Mouse (Mus musculus) embryonic fibroblast, embryonic 13.5 days (primary cell): ENCODE data around the gene Hspa1l.

Source experiments
- CTCF ChIP-seq: IDR thresholded peaks from 2 replicates; pipeline ENCODE4 v1.5.1; 2011; ENCODE audit warnings: mild to moderate bottlenecking, control low read depth, low read length, moderate library complexity, borderline replicate concordance; ENCODE audit not compliant: insufficient read depth
- POLR2A ChIP-seq: IDR thresholded peaks from 2 replicates; pipeline ENCODE4 v1.6.1; 2011; ENCODE audit warnings: low read depth, mild to moderate bottlenecking, control low read depth, low read length, moderate library complexity

DNA sequence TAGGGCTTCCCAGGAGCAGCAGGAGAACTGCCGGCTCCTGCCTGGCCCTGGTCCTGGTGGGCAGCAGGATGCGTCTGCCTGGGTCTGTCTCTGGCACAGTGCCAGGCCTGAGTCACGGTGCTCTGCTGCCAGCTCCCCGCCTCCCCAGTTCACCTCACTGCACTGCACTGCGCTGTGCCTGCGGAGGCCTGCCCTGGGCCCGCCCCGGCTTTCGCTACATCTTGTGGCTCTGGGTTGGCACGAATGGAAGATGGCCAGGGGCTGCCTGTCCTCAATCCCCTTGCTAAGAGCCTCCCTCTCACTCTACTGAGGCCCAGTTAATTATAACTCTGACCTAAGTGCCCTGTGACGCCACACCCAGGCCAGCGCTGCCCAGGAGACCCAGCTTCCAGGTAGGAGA, 43.9 kb downstream of the Hspa1l start, which contains the start of gene Vwa7:
- TF ChIP-seq CTCF = no peak
- no peak for TF ChIP-seq POLR2A
